Mouse (Mus musculus): ENCODE data around the gene Gm8356. TPM values are rescaled to one million over a fixed set of nuclear protein-coding genes. Genes with fewer than 3 reads are reported as not detected.

The Gm8356 gene
- polyA plus RNA-seq (2014; fragmentation: Illumina TruSeq; extraction: RNeasy Lipid Tissue Mini Kit (QIAGEN cat#74804); ENCODE audit: low replicate concordance), result not detected

GRCm38 (mm10) chr14:6537190-6537589 is at the start of gene Gm8356:
TSS of gene Gm8356 (minus strand) at chr14:6537290.

Other genes starting within 250 kb of the Gm8356 start
- gene Gm21103, start 232.4 kb downstream of the Gm8356 start, polyA plus RNA-seq (2014; fragmentation: Illumina TruSeq; extraction: RNeasy Lipid Tissue Mini Kit (QIAGEN cat#74804); ENCODE audit: low replicate concordance), result not detected
- gene Gm3618, start 193.6 kb downstream of the Gm8356 start, polyA plus RNA-seq (2014; fragmentation: Illumina TruSeq; extraction: RNeasy Lipid Tissue Mini Kit (QIAGEN cat#74804); ENCODE audit: low replicate concordance), result not detected
- gene Gm16440, start 147.0 kb downstream of the Gm8356 start, polyA plus RNA-seq (2014; fragmentation: Illumina TruSeq; extraction: RNeasy Lipid Tissue Mini Kit (QIAGEN cat#74804); ENCODE audit: low replicate concordance), result not detected
- gene Gm3591, start 124.8 kb downstream of the Gm8356 start, polyA plus RNA-seq (2014; fragmentation: Illumina TruSeq; extraction: RNeasy Lipid Tissue Mini Kit (QIAGEN cat#74804); ENCODE audit: low replicate concordance), result 0.63 TPM
- not detected for gene Gm3594, start 92.7 kb downstream of the Gm8356 start, polyA plus RNA-seq (2014; fragmentation: Illumina TruSeq; extraction: RNeasy Lipid Tissue Mini Kit (QIAGEN cat#74804); ENCODE audit: low replicate concordance)
- not detected for gene Gm3629, start 53.3 kb upstream of the Gm8356 start, polyA plus RNA-seq (2014; fragmentation: Illumina TruSeq; extraction: RNeasy Lipid Tissue Mini Kit (QIAGEN cat#74804); ENCODE audit: low replicate concordance)
- not detected for gene Gm3460, start 85.1 kb upstream of the Gm8356 start, polyA plus RNA-seq (2014; fragmentation: Illumina TruSeq; extraction: RNeasy Lipid Tissue Mini Kit (QIAGEN cat#74804); ENCODE audit: low replicate concordance)
- gene Gm10251, start 146.9 kb upstream of the Gm8356 start, polyA plus RNA-seq (2014; fragmentation: Illumina TruSeq; extraction: RNeasy Lipid Tissue Mini Kit (QIAGEN cat#74804); ENCODE audit: low replicate concordance), result not detected
- 0.56 TPM for gene Gm8050, start 183.0 kb upstream of the Gm8356 start, polyA plus RNA-seq (2014; fragmentation: Illumina TruSeq; extraction: RNeasy Lipid Tissue Mini Kit (QIAGEN cat#74804); ENCODE audit: low replicate concordance)
- gene Gm3636, start 205.0 kb upstream of the Gm8356 start, polyA plus RNA-seq (2014; fragmentation: Illumina TruSeq; extraction: RNeasy Lipid Tissue Mini Kit (QIAGEN cat#74804); ENCODE audit: low replicate concordance), result 5.2 TPM
- gene Gm8362, start 237.1 kb upstream of the Gm8356 start, polyA plus RNA-seq (2014; fragmentation: Illumina TruSeq; extraction: RNeasy Lipid Tissue Mini Kit (QIAGEN cat#74804); ENCODE audit: low replicate concordance), result not detected

Measured in small intestine, adult 10 weeks (tissue).